Mouse (Mus musculus) C2C12 (cell line): Measurements from ENCODE around the gene Zkscan1.

Source experiments
- CEBPB ChIP-seq: IDR thresholded peaks from one replicate; pipeline ENCODE4 v1.6.1; 2011; ENCODE audit warnings: low read depth, mild to moderate bottlenecking, control low read depth, moderate library complexity
- CTCF ChIP-seq: IDR thresholded peaks from one replicate; pipeline ENCODE4 v1.5.1; 2011; ENCODE audit not compliant: control insufficient read depth, insufficient read depth, insufficient read length
- FOSL1 ChIP-seq: IDR thresholded peaks from one replicate; pipeline ENCODE4 v1.8.0; 2011; ENCODE audit warnings: mild to moderate bottlenecking, low read length; ENCODE audit not compliant: poor library complexity, insufficient read depth, severe bottlenecking
- MAX ChIP-seq: IDR thresholded peaks from one replicate; pipeline ENCODE4 v1.6.1; 2011; ENCODE audit warnings: mild to moderate bottlenecking, control low read depth
- MYOD1 ChIP-seq: IDR thresholded peaks from one replicate; pipeline ENCODE4 v1.6.1; 2011; ENCODE audit warnings: low read depth; ENCODE audit not compliant: control insufficient read depth, insufficient read length
- MYOG ChIP-seq: IDR thresholded peaks from one replicate; pipeline ENCODE4 v1.6.1; 2011; ENCODE audit not compliant: control insufficient read depth, insufficient read length; ENCODE audit errors: extremely low read depth
- USF1 ChIP-seq: IDR thresholded peaks from one replicate; pipeline ENCODE4 v1.6.1; 2011; ENCODE audit warnings: low read depth, mild to moderate bottlenecking, control low read depth, moderate library complexity

- no peak for TF ChIP-seq CTCF
- no peak for TF ChIP-seq USF1
- no peak for TF ChIP-seq FOSL1
- no peak for TF ChIP-seq MAX
- no peak for TF ChIP-seq MYOG
- no peak for TF ChIP-seq MYOD1
- no peak for TF ChIP-seq CEBPB
Observed at GRCm38 (mm10) chr5:138085421-138085911, 582 bp downstream of the Zkscan1 start.
